Comparison of ENCODE assay signal across 8 mouse cellular contexts in genomic region chr4:106939223-106939918, GRCm38 (mm10). TPM values are rescaled to one million over a fixed set of nuclear protein-coding genes. Genes with fewer than 3 reads are reported as not detected.
DNase-seq lines count a peak whose midpoint lies in the region; ATAC-seq and TF ChIP-seq lines count a peak whose summit lies in the region.

No protein-coding gene starts in this region.

- no peaks in the 10 kb centered on the region for H3K27me3 ChIP-seq in lung, embryonic 15.5 days
- no peaks in the 10 kb centered on the region for H3K27me3 ChIP-seq in cerebellum, adult 2 months (ENCODE audit: control insufficient read depth, insufficient read depth, low read length)
- no peaks in the 10 kb centered on the region for H3K27me3 ChIP-seq in heart, embryonic 12.5 days (replicated peaks)
- no peaks in the 10 kb centered on the region for H3K27me3 ChIP-seq in kidney, postnatal 0 days (ENCODE audit: insufficient read depth, low read length)

- ATAC-seq in lung, embryonic 15.5 days (ENCODE audit: borderline replicate concordance, extremely low read depth, low FRiP score, low TSS enrichment) = peak; percentile 73; the same call in 1 of the 2 replicates
- ATAC-seq in heart, embryonic 12.5 days (ENCODE audit: insufficient number of reproducible peaks, low FRiP score) = peak; percentile 30; the same call in 1 of the 2 replicates
- no peak for ATAC-seq in kidney, postnatal 0 days (replicated peaks; ENCODE audit: low FRiP score, low read depth)

- 15% methylated on average over 6 of the region's 6 CpGs for WGBS in lung, embryonic 15.5 days
- WGBS in cerebellum, adult 2 months = 21% methylated on average over 6 of the region's 6 CpGs
- 19% methylated on average over 6 of the region's 6 CpGs for WGBS in heart, embryonic 12.5 days
- WGBS in kidney, postnatal 0 days = 16% methylated on average over 6 of the region's 6 CpGs

- H3K4me2 ChIP-seq in lung, embryonic 15.5 days = 0 out of 2 replicates have a peak overlapping the region, but pooled peaks have one; percentile 8
- peak overlapping the region; percentile 14; the same call in 1 of the 2 replicates for H3K4me2 ChIP-seq in heart, embryonic 12.5 days
- no peak overlapping the region for H3K4me2 ChIP-seq in kidney, postnatal 0 days (ENCODE audit: low read length)

- peak overlapping the region; percentile 66 for H3K27ac ChIP-seq in lung, embryonic 15.5 days
- H3K27ac ChIP-seq in cerebellum, adult 2 months (ENCODE audit: insufficient read depth, low read length) = peak overlapping the region; percentile 29; the same call in 1 of the 2 replicates
- H3K27ac ChIP-seq in heart, embryonic 12.5 days (ENCODE audit: poor library complexity, severe bottlenecking) = peak overlapping the region; percentile 58
- peak overlapping the region; percentile 47; the same call in 1 of the 2 replicates for H3K27ac ChIP-seq in kidney, postnatal 0 days

- H3K4me3 ChIP-seq in lung, embryonic 15.5 days = no peak overlapping the region
- H3K4me3 ChIP-seq in cerebellum, adult 2 months (replicated peaks; ENCODE audit: insufficient read depth, low read depth, low read length) = no peak overlapping the region
- no peak overlapping the region for H3K4me3 ChIP-seq in heart, embryonic 12.5 days
- no peak overlapping the region for H3K4me3 ChIP-seq in kidney, postnatal 0 days (replicated peaks; ENCODE audit: low read depth, low read length)

- no peak overlapping the region for H3K9ac ChIP-seq in lung, embryonic 15.5 days
- peak overlapping the region; percentile 33 for H3K9ac ChIP-seq in heart, embryonic 12.5 days
- H3K9ac ChIP-seq in kidney, postnatal 0 days (ENCODE audit: low read depth, low read length) = no peak overlapping the region

- no peak for DNase-seq in lung, postnatal 25 days (ENCODE audit: low spot score)
- DNase-seq in cerebellum, adult 2 months = peak; percentile 74 to 84
- peak; percentile 72 for DNase-seq in kidney, postnatal 0 days (ENCODE audit: low spot score)
- peak; percentile 61 for DNase-seq in mesoderm, embryonic 11.5 days (ENCODE audit: low read depth, low spot score)
- peak; percentile 67 for DNase-seq in testis, postnatal 10 days (ENCODE audit: low spot score)
- DNase-seq in natural killer cell, adult 2 months (ENCODE audit: low spot score in 2 of 2) = no peak

- peaks cover 74% of the 10 kb centered on the region for H3K4me1 ChIP-seq in lung, embryonic 15.5 days
- H3K4me1 ChIP-seq in cerebellum, adult 2 months (ENCODE audit: control insufficient read depth, insufficient read depth, low read length) = peaks cover 83% of the 10 kb centered on the region
- peaks cover 93% of the 10 kb centered on the region for H3K4me1 ChIP-seq in heart, embryonic 12.5 days (replicated peaks)
- peaks cover 28% of the 10 kb centered on the region for H3K4me1 ChIP-seq in kidney, postnatal 0 days (replicated peaks; ENCODE audit: insufficient read depth, low read length)

- no peaks in the 10 kb centered on the region for H3K9me3 ChIP-seq in lung, embryonic 15.5 days
- no peaks in the 10 kb centered on the region for H3K9me3 ChIP-seq in heart, embryonic 12.5 days (replicated peaks)
- H3K9me3 ChIP-seq in kidney, postnatal 0 days (replicated peaks; ENCODE audit: low read length) = no peaks in the 10 kb centered on the region

- no peak for TF ChIP-seq CTCF in cerebellum, adult 2 months (IDR thresholded peaks at IDR 0.05; ENCODE audit: borderline replicate concordance, insufficient read depth, low read depth, low read length)
- TF ChIP-seq CTCF in kidney, postnatal 0 days (IDR thresholded peaks at IDR 0.05; ENCODE audit: low read depth) = no peak

- H3K36me3 ChIP-seq in lung, embryonic 15.5 days = peaks cover 5% of the 10 kb centered on the region; the same call in 1 of the 2 replicates
- peaks cover 10% of the 10 kb centered on the region for H3K36me3 ChIP-seq in heart, embryonic 12.5 days
- peaks cover 12% of the 10 kb centered on the region; the same call in 1 of the 2 replicates for H3K36me3 ChIP-seq in kidney, postnatal 0 days (ENCODE audit: insufficient read depth, low read length)

- TF ChIP-seq POLR2A in cerebellum, adult 2 months (IDR thresholded peaks at IDR 0.05; ENCODE audit: borderline replicate concordance, insufficient read depth, low read length) = no peak

RNA-seq across cellular contexts. Expression of gene Ssbp3, which starts 28.9 kb away (rescaled TPM):
- 90.3 and 90.4 TPM in 2 replicates for polyA plus RNA-seq in lung, embryonic 15.5 days (2015; fragmentation: Nextera tagmentation; extraction: Ambion mirVana)
- polyA plus RNA-seq in cerebellum, adult 2 months (2012; rRNA removed) = 126 and 134 TPM in 2 replicates
- 101 and 105 TPM in 2 replicates for polyA plus RNA-seq in heart, embryonic 12.5 days (2016; fragmentation: Nextera tagmentation; extraction: Ambion mirVana)
- polyA plus RNA-seq in kidney, postnatal 0 days (2015; fragmentation: Nextera tagmentation; extraction: Ambion mirVana) = 62.6 and 68.3 TPM in 2 replicates

Comparison
In these comparisons a context has a peak if more than half of its experiments do, and no peak if none do; other contexts are left out.
1. DNase-seq: peak in cerebellum, adult 2 months (2 of 2), kidney, postnatal 0 days (single experiment), mesoderm, embryonic 11.5 days (single experiment) and testis, postnatal 10 days (single experiment); none in lung, postnatal 25 days (single experiment) and natural killer cell, adult 2 months (0 of 2).
2. Peak in every context shown above with its lines, with median percentiles within 50 percentile points of each other: H3K27ac ChIP-seq.